Mouse (Mus musculus): ENCODE results near the gene Atf6. TPM values are rescaled to one million over a fixed set of nuclear protein-coding genes. Genes with fewer than 3 reads are reported as not detected.

Gene Atf6
- total RNA-seq (2021): 10 to 100 TPM; 16.3 to 18.2 TPM
- long read RNA-seq, experiment 1, partial matches to known transcripts: 0 of 4 reads
- long read RNA-seq, experiment 1, other reads (novel, unspliced or antisense): 4 of 4 reads
- long read RNA-seq, experiment 2, full-length matches to known transcripts: 1 of 5 reads
- long read RNA-seq, experiment 2, partial matches to known transcripts: 1 of 5 reads
- long read RNA-seq, experiment 2, other reads (novel, unspliced or antisense): 3 of 5 reads

- intact Hi-C loops (cut with DNase I): no loop called here
- DNase-seq: peak; percentile 92 to 98
Observed at GRCm38 (mm10) chr1:170867691-170868105, at the start of gene Atf6. Gene Atf6, minus strand, starts transcription at chr1:170867771.

GRCm38 (mm10) chr1:170915657-170916056 lies 48.1 kb upstream of the Atf6 start:
- no peak for DNase-seq
- intact Hi-C loops (cut with DNase I): no loop called here

GRCm38 (mm10) chr1:170912891-170913615 lies 45.5 kb upstream of the Atf6 start, which contains the start of gene Fcrlb:
Gene Fcrlb, minus strand, starts transcription at chr1:170912941.
- intact Hi-C loops (cut with DNase I): no loop called here

GRCm38 (mm10) chr1:170911907-170912660 lies 44.5 kb upstream of the Atf6 start:
- intact Hi-C loops (cut with DNase I): no loop called here
- DNase-seq: no peak

More at GRCm38 (mm10) chr1:170912891-170913615, 45.5 kb upstream of the Atf6 start, which contains the start of gene Fcrlb:
- DNase-seq: no peak

- no peak for DNase-seq
- intact Hi-C loops (cut with DNase I): no loop called here
Observed at GRCm38 (mm10) chr1:170908341-170908740, 40.8 kb upstream of the Atf6 start.

- DNase-seq: no peak
- intact Hi-C loops (cut with DNase I): no loop called here
Observed at GRCm38 (mm10) chr1:170907456-170908191, 40.1 kb upstream of the Atf6 start.

- intact Hi-C loops (cut with DNase I): no loop called here
- no peak for DNase-seq
Observed at GRCm38 (mm10) chr1:170907111-170907455, 39.5 kb upstream of the Atf6 start.

- intact Hi-C loops (cut with DNase I): loop anchor here (2.0 kb wide), 1 partner anchor 91 kb away; no protein-coding TSS in a partner anchor
- DNase-seq: no peak
Observed at GRCm38 (mm10) chr1:170903485-170903884, 35.9 kb upstream of the Atf6 start.

GRCm38 (mm10) chr1:170901536-170902238 lies 34.1 kb upstream of the Atf6 start:
- peak; percentile 53 to 64 for DNase-seq
- intact Hi-C loops (cut with DNase I): loop anchor here (2.0 kb wide), 1 partner anchor 93 kb away; no protein-coding TSS in a partner anchor

- no peak for DNase-seq
- intact Hi-C loops (cut with DNase I): no loop called here
Observed at GRCm38 (mm10) chr1:170900799-170901467, 33.4 kb upstream of the Atf6 start.

GRCm38 (mm10) chr1:170898413-170899075 lies 31.0 kb upstream of the Atf6 start:
- intact Hi-C loops (cut with DNase I): no loop called here
- no peak for DNase-seq

GRCm38 (mm10) chr1:170896651-170897281 lies 29.2 kb upstream of the Atf6 start:
- DNase-seq: no peak
- intact Hi-C loops (cut with DNase I): no loop called here

- intact Hi-C loops (cut with DNase I): no loop called here
- no peak for DNase-seq
Observed at GRCm38 (mm10) chr1:170894603-170895602, 27.3 kb upstream of the Atf6 start.

GRCm38 (mm10) chr1:170892279-170892678 lies 24.7 kb upstream of the Atf6 start:
- DNase-seq: no peak
- intact Hi-C loops (cut with DNase I): no loop called here

GRCm38 (mm10) chr1:170891646-170892045 lies 24.1 kb upstream of the Atf6 start:
- DNase-seq: no peak
- intact Hi-C loops (cut with DNase I): no loop called here

- intact Hi-C loops (cut with DNase I): no loop called here
- DNase-seq: no peak
Observed at GRCm38 (mm10) chr1:170889310-170889709, 21.7 kb upstream of the Atf6 start.

- DNase-seq: no peak
- intact Hi-C loops (cut with DNase I): no loop called here
Observed at GRCm38 (mm10) chr1:170886044-170886458, 18.5 kb upstream of the Atf6 start.
